Mouse (Mus musculus): ENCODE measurements around the gene Gm9964. TPM values are rescaled to one million over a fixed set of nuclear protein-coding genes. Genes with fewer than 3 reads are reported as not detected.

The Gm9964 gene
- not detected in 2 replicates for polyA plus RNA-seq (2012; rRNA removed; ENCODE audit: low replicate concordance)

GRCm38 (mm10) chr11:79296856-79297491, at the start of gene Gm9964:
TSS of gene Gm9964 (minus strand) at chr11:79296906.

GRCm38 (mm10) chr11:79339234-79339807, 42.6 kb upstream of the Gm9964 start, which contains the start of gene Nf1:
TSS of gene Nf1 (plus strand) at chr11:79339693.

GRCm38 (mm10) chr11:79254391-79255098, 42.2 kb downstream of the Gm9964 start, which contains the start of gene Wsb1:
TSS of gene Wsb1 (minus strand) at chr11:79254671.

Other genes starting within 250 kb of the Gm9964 start
- 27.8 and 32.7 TPM in 2 replicates for gene Ksr1, start 150.5 kb downstream of the Gm9964 start, polyA plus RNA-seq (2012; rRNA removed; ENCODE audit: low replicate concordance)
- gene Wsb1, start 42.2 kb downstream of the Gm9964 start, polyA plus RNA-seq (2012; rRNA removed; ENCODE audit: low replicate concordance), result 45.7 and 70.5 TPM in 2 replicates
- gene Nf1, start 42.8 kb upstream of the Gm9964 start, polyA plus RNA-seq (2012; rRNA removed; ENCODE audit: low replicate concordance), result 16.1 and 19.5 TPM in 2 replicates
- gene Omg, start 207.2 kb upstream of the Gm9964 start, polyA plus RNA-seq (2012; rRNA removed; ENCODE audit: low replicate concordance), result not detected in 2 replicates
- gene Evi2b, start 226.9 kb upstream of the Gm9964 start, polyA plus RNA-seq (2012; rRNA removed; ENCODE audit: low replicate concordance), result 9.2 and 19.2 TPM in 2 replicates
- gene Evi2, start 233.7 kb upstream of the Gm9964 start, polyA plus RNA-seq (2012; rRNA removed; ENCODE audit: low replicate concordance), result 0.44 and 0.90 TPM in 2 replicates
- gene Evi2a, start 233.7 kb upstream of the Gm9964 start, polyA plus RNA-seq (2012; rRNA removed; ENCODE audit: low replicate concordance), result 13.3 and 16.4 TPM in 2 replicates

Data from subcutaneous adipose tissue, adult 2 months (tissue).